Mouse (Mus musculus) C2C12 (cell line): ENCODE results near the gene Bscl2.

Source experiments
- CTCF ChIP-seq: IDR thresholded peaks from one replicate; pipeline ENCODE4 v1.5.1; 2011; ENCODE audit not compliant: control insufficient read depth, insufficient read depth, insufficient read length
- MYOG ChIP-seq: IDR thresholded peaks from one replicate; pipeline ENCODE4 v1.6.1; 2011; ENCODE audit not compliant: control insufficient read depth, insufficient read length; ENCODE audit errors: extremely low read depth
- USF1 ChIP-seq: IDR thresholded peaks from one replicate; pipeline ENCODE4 v1.6.1; 2011; ENCODE audit warnings: low read depth, mild to moderate bottlenecking, control low read depth, moderate library complexity

GRCm38 (mm10) chr19:8830664-8831063 lies 6.6 kb upstream of the Bscl2 start:
- TF ChIP-seq CTCF (no peak), MYOG (no peak), USF1 (no peak)
